Mouse (Mus musculus) monocyte, adult 5-6 weeks (primary cell): ENCODE results near the gene Selenoi. TPM values are rescaled to one million over a fixed set of nuclear protein-coding genes. Genes with fewer than 3 reads are reported as not detected.
"Not testable (repeated sequence)": the region's sequence is repeated elsewhere in the genome, so short reads cannot be mapped to it uniquely, and the experiment has no call there.

Experiments used
- ATAC-seq: fragments of 153-309, 156-312 bp; replicated peaks from 2 replicates; pipeline ENCODE4 v1.8.0; 2017; ENCODE audit warnings: mild to moderate bottlenecking; ENCODE audit not compliant: low TSS enrichment, insufficient number of reproducible peaks, severe bottlenecking, poor library complexity, low FRiP score
- total RNA-seq: library from RNA; stranded (forward); fragments of 200-1000, 200-491, 200-594 nt; gene quantifications from 3 replicates; pipeline ENCODE4 v1.2.3, GENCODE M21; 2017

The Selenoi gene
- total RNA-seq = 19.7 to 23.6 TPM (median 22.3 TPM) in 3 replicates

- peak; percentile 99 for ATAC-seq
Measured at GRCm38 (mm10) chr5:30232271-30232971, at the start of gene Selenoi. Gene Selenoi, plus strand, starts transcription at chr5:30232581.

GRCm38 (mm10) chr5:30187687-30188485, 44.5 kb upstream of the Selenoi start:
- ATAC-seq = no peak

- ATAC-seq = no peak
Measured at GRCm38 (mm10) chr5:30192452-30192851, 39.9 kb upstream of the Selenoi start.

GRCm38 (mm10) chr5:30195340-30195739, 37.0 kb upstream of the Selenoi start:
- no peak for ATAC-seq

GRCm38 (mm10) chr5:30198257-30198656, 34.1 kb upstream of the Selenoi start:
- ATAC-seq = no peak

- no peak for ATAC-seq
Measured at GRCm38 (mm10) chr5:30201521-30201920, 30.9 kb upstream of the Selenoi start.

GRCm38 (mm10) chr5:30202221-30202620, 30.2 kb upstream of the Selenoi start:
- ATAC-seq = no peak

- no peak for ATAC-seq
Measured at GRCm38 (mm10) chr5:30203216-30203885, 29.0 kb upstream of the Selenoi start.

GRCm38 (mm10) chr5:30204441-30204840, 27.9 kb upstream of the Selenoi start:
- ATAC-seq = no peak

GRCm38 (mm10) chr5:30205034-30205433, 27.3 kb upstream of the Selenoi start:
- ATAC-seq = no peak

- no peak for ATAC-seq
Measured at GRCm38 (mm10) chr5:30205493-30205892, 26.9 kb upstream of the Selenoi start, which contains the start of gene Adgrf3. Gene Adgrf3, minus strand, starts transcription at chr5:30205722.

- no peak for ATAC-seq
Measured at GRCm38 (mm10) chr5:30207276-30207675, 25.1 kb upstream of the Selenoi start.

- ATAC-seq = not testable (repeated sequence)
Measured at GRCm38 (mm10) chr5:30210758-30211157, 21.6 kb upstream of the Selenoi start.

GRCm38 (mm10) chr5:30214889-30215288, 17.5 kb upstream of the Selenoi start:
- ATAC-seq = no peak

- no peak for ATAC-seq
Measured at GRCm38 (mm10) chr5:30215970-30216369, 16.4 kb upstream of the Selenoi start.

GRCm38 (mm10) chr5:30219715-30220114, 12.7 kb upstream of the Selenoi start:
- ATAC-seq = no peak

- ATAC-seq = no peak
Measured at GRCm38 (mm10) chr5:30220666-30221065, 11.7 kb upstream of the Selenoi start.

GRCm38 (mm10) chr5:30222681-30223080, 9.7 kb upstream of the Selenoi start:
- ATAC-seq = no peak

GRCm38 (mm10) chr5:30230901-30231300, 1.5 kb upstream of the Selenoi start:
- ATAC-seq = no peak
